ENCODE assay signal across 22 mouse cellular contexts in the genomic region with DNA sequence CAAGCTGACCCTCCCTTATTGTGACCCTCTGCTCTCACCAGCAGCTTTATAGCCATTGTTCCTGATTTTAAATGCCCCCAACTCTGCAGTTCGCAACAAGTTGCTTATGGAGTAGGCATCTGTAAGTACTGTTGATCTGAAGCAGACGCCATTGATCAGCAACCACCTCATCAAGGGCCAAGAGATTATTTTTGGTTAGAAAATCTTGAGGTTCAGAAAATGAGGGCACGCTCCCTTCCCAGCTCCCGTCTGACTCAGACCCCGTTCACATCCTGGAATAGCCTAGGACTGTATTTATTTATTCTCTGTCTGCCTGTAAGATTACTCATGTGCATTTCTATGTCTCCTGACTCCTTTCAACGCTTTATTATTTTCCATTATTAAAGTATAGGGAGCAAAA. TPM values are rescaled to one million over a fixed set of nuclear protein-coding genes. Genes with fewer than 3 reads are reported as not detected.
DNase-seq lines count a peak whose midpoint lies in the region; TF ChIP-seq lines count a peak whose summit lies in the region.
"Had no signal": no experiment of that assay in that cellular context is flagged by ENCODE, and none has a peak within 500 bp of the region (broad histone marks: within the 10 kb centered on the region; RNA-seq: fewer than 3 reads in every experiment).

No protein-coding gene starts in this region.

- peak overlapping the region; percentile 63 for H3K27ac ChIP-seq in olfactory bulb, adult 2 months (ENCODE audit: insufficient read depth, low read depth, low read length)
- H3K27ac ChIP-seq: embryonic facial prominence, embryonic 13.5 days; forebrain, embryonic 10.5 days; heart, embryonic 10.5 days; hindbrain, embryonic 12.5 days had no signal

- WGBS in olfactory bulb, adult 2 months = 46% methylated on average over 6 of the region's 6 CpGs

- TF ChIP-seq POLR2A in olfactory bulb, adult 2 months (IDR thresholded peaks at IDR 0.05; ENCODE audit: insufficient read depth, low read depth, low read length) = no peak

- 0 out of 2 replicates have a peak, but pooled peaks cover 3% of the 10 kb centered on the region for H3K4me1 ChIP-seq in olfactory bulb, adult 2 months (ENCODE audit: control insufficient read depth, insufficient read depth, low read length)
- H3K4me1 ChIP-seq: embryonic facial prominence, embryonic 13.5 days; forebrain, embryonic 10.5 days; heart, embryonic 10.5 days; hindbrain, embryonic 12.5 days had no signal

- DNase-seq in 3T3-L1 (ENCODE audit: low read depth, low spot score) = peak; percentile 37
- DNase-seq in brain, adult 2 months (ENCODE audit: low read depth, low spot score) = peak; percentile 38
- peak; percentile 55 for DNase-seq in lung, postnatal 10 days
- no peak for DNase-seq in retina, postnatal 1 day
- no peak for DNase-seq in kidney, postnatal 4 days
- DNase-seq: adrenal gland, adult 8-10 months; adrenal gland, postnatal 36 days; cerebellum, adult 11-12 months; cerebellum, adult 9-11 months; cerebellum, postnatal 36 days; heart, adult 18-20 months; heart, postnatal 10 days; heart, postnatal 4 days had no signal

- H3K4me3 ChIP-seq in olfactory bulb, adult 2 months (ENCODE audit: insufficient read depth, low read depth, low read length) = no peak overlapping the region
- H3K4me3 ChIP-seq: embryonic facial prominence, embryonic 13.5 days; forebrain, embryonic 10.5 days; heart, embryonic 10.5 days; hindbrain, embryonic 12.5 days had no signal

- no peak for TF ChIP-seq CTCF in olfactory bulb, adult 2 months (IDR thresholded peaks at IDR 0.05; ENCODE audit: insufficient read depth, low read depth, low read length)

RNA-seq across cellular contexts. Expression of gene Dzip1l, which starts 16.1 kb away (rescaled TPM):
- not detected in 2 replicates for polyA plus RNA-seq in olfactory bulb, adult 2 months (2012; ENCODE audit: insufficient read depth, insufficient read length, low replicate concordance, missing spikeins)

RNA-seq across cellular contexts. Expression of gene A4gnt, which starts 33.1 kb away (rescaled TPM):
- not detected in 2 replicates for polyA plus RNA-seq in olfactory bulb, adult 2 months (2012; ENCODE audit: insufficient read depth, insufficient read length, low replicate concordance, missing spikeins)
- polyA plus RNA-seq: brain, embryonic 14.5 days; embryonic facial prominence, embryonic 13.5 days; forebrain, embryonic 10.5 days; forebrain, embryonic 14.5 days; heart, embryonic 10.5 days; heart, embryonic 14.5 days; hindbrain, embryonic 12.5 days; hindbrain, embryonic 16.5 days had no signal

Comparison
In these comparisons a context has a peak if more than half of its experiments do, and no peak if none do; other contexts are left out.
1. DNase-seq: peak in 3T3-L1 (single experiment), brain, adult 2 months (single experiment) and lung, postnatal 10 days (single experiment); none in retina, postnatal 1 day (single experiment) and kidney, postnatal 4 days (0 of 2).